Mouse (Mus musculus) liver, postnatal 0 days (tissue): ENCODE measurements at regions not wholly inside any gene's neighbourhood (a gene's known extent, or its start where the extent isn't known, plus 50 kb on each side); places are given as distances from the start of the nearest gene placed in this dataset.

Experiments
- CTCF ChIP-seq: sonication (generic); IDR thresholded peaks from 2 replicates; pipeline ENCODE4 v1.5.1; 2016; ENCODE audit warnings: antibody characterized with exemption, low read depth
- EP300 ChIP-seq: IDR thresholded peaks from 2 replicates; pipeline ENCODE4 v1.6.1; 2016; ENCODE audit warnings: antibody characterized with exemption, low read depth, mild to moderate bottlenecking

GRCm38 (mm10) chr11:17734519-17734918 is 219.2 kb downstream of the Etaa1 start:
- no peak for TF ChIP-seq EP300
- TF ChIP-seq CTCF, result no peak
